Mouse (Mus musculus): ENCODE measurements around the gene Def8. TPM values are rescaled to one million over a fixed set of nuclear protein-coding genes. Genes with fewer than 3 reads are reported as not detected.
A peak's percentile ranks its signal among the peaks of the same experiment; 100 is the strongest.

The Def8 gene
- total and polyA plus RNA-seq, 3 experiments, result 12.6 to 18.6 (median 16.7) TPM

DNA sequence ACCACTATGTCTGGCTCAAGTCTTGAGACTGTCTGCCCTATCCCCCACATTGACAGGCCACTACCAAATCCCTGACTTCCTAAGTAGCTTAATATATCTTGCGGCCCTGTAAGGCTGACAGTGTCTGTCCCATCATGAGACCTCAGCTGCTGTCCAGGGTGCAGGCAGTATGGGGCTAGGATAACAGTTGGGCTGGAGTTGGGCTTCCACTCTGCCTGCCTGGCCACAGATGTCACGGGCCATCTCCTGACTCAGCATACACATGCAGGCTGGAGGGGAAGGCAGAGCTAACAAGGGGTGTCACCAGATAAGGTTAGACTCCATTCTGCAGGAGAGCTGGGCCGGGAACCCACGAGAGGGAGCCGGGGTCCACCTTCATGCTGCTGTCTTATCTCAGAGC is 83.8 kb downstream of the Def8 start:
- no peak for DNase-seq (ENCODE audit: low spot score)
- Histone ChIP-seq H3K36me3 (replicated peaks) (peaks cover 89% of the 10 kb centered on the region), H3K27me3 (ENCODE audit: insufficient read depth, low read length) (no peaks in the 10 kb centered on the region), H3K4me3 (ENCODE audit: low read depth, low read length) (no peak overlapping the region), H3K9me3 (replicated peaks) (peaks cover 6% of the 10 kb centered on the region; the same call in 1 of the 2 replicates), H3K4me1 (ENCODE audit: insufficient read depth, low read depth, low read length) (peaks cover 13% of the 10 kb centered on the region)
- ATAC-seq (ENCODE audit: extremely low read depth, insufficient number of reproducible peaks, low FRiP score, poor library complexity, severe bottlenecking), result peak; percentile 42; the same call in 1 of the 2 replicates
- TF ChIP-seq CTCF (IDR thresholded peaks at IDR 0.05; ENCODE audit: low read depth, low read length), result no peak
- 0 out of 2 replicates have a peak, but pooled peaks have one; percentile 11 for TF ChIP-seq TAL1 (conservative IDR thresholded peaks at IDR 0.05; ENCODE audit: low read depth, low read length)

DNA sequence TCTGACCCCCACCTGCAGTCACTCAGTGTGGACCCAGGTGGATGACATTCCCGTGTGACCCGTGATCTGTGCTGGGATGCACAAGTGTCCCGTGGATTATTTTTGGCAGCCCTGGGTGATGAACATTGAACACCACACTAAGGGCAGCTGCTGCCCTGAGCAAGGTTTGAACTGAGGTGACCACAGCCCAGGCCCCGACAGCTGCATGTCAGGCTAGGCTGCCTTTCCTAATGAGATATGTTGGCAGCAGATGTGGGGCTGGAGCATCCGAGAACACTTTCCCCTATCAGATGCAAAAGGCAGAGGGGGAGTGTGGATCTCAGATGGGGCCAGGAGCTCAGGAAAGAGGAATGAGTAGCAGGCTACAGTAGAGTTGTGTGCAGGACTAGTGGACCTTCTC is 87.5 kb downstream of the Def8 start:
- Histone ChIP-seq H3K36me3 (replicated peaks) (peaks cover 53% of the 10 kb centered on the region), H3K4me1 (ENCODE audit: insufficient read depth, low read depth, low read length) (peaks cover 27% of the 10 kb centered on the region), H3K27me3 (ENCODE audit: insufficient read depth, low read length) (peaks cover 34% of the 10 kb centered on the region), H3K4me3 (ENCODE audit: low read depth, low read length) (no peak overlapping the region), H3K9me3 (replicated peaks) (no peaks in the 10 kb centered on the region)
- ATAC-seq (ENCODE audit: extremely low read depth, insufficient number of reproducible peaks, low FRiP score, poor library complexity, severe bottlenecking) (no peak), DNase-seq (ENCODE audit: low spot score) (no peak)
- TF ChIP-seq TAL1 (conservative IDR thresholded peaks at IDR 0.05; ENCODE audit: low read depth, low read length) (no peak), GATA2 (IDR thresholded peaks at IDR 0.05; ENCODE audit: borderline replicate concordance, low read depth, low read length) (no peak), GATA1 (IDR thresholded peaks at IDR 0.05; ENCODE audit: borderline replicate concordance, low read length) (no peak), POLR2AphosphoS5 (IDR thresholded peaks at IDR 0.05; ENCODE audit: insufficient replicate concordance, low read depth, low read length) (no peak), CTCF (IDR thresholded peaks at IDR 0.05; ENCODE audit: low read depth, low read length) (no peak)

Other genes with a start within 250 kb of the Def8 start
- gene Dpep1, start 237.3 kb upstream of the Def8 start, total RNA-seq (2014; fragmentation: Nextera tagmentation), result not detected in 2 replicates
- 0.06 and 0.11 TPM in 2 replicates for gene Dpep1, start 237.3 kb upstream of the Def8 start, total RNA-seq (2017)
- gene Dpep1, start 237.3 kb upstream of the Def8 start, polyA plus RNA-seq (2012), result not detected in 2 replicates
- 19.6 and 37.3 TPM in 2 replicates for gene Chmp1a, start 210.8 kb upstream of the Def8 start, total RNA-seq (2014; fragmentation: Nextera tagmentation)
- 57.9 and 78.2 TPM in 2 replicates for gene Chmp1a, start 210.8 kb upstream of the Def8 start, total RNA-seq (2017)
- gene Chmp1a, start 210.8 kb upstream of the Def8 start, polyA plus RNA-seq (2012), result 32.7 and 35.9 TPM in 2 replicates
- gene Spata33, start 210.7 kb upstream of the Def8 start, total RNA-seq (2014; fragmentation: Nextera tagmentation), result 0.30 and 3.5 TPM in 2 replicates
- 1.1 and 1.2 TPM in 2 replicates for gene Spata33, start 210.7 kb upstream of the Def8 start, total RNA-seq (2017)
- gene Spata33, start 210.7 kb upstream of the Def8 start, polyA plus RNA-seq (2012), result 0.09 and 0.13 TPM in 2 replicates
- 22.2 and 22.3 TPM in 2 replicates for gene Cdk10, start 198.7 kb upstream of the Def8 start, total RNA-seq (2014; fragmentation: Nextera tagmentation)
- gene Cdk10, start 198.7 kb upstream of the Def8 start, total RNA-seq (2017), result 25.5 and 29.3 TPM in 2 replicates
- gene Cdk10, start 198.7 kb upstream of the Def8 start, polyA plus RNA-seq (2012), result 56.3 and 64.2 TPM in 2 replicates
- gene Spata2l, start 187.3 kb upstream of the Def8 start, total RNA-seq (2014; fragmentation: Nextera tagmentation), result 3.4 and 6.8 TPM in 2 replicates
- gene Spata2l, start 187.3 kb upstream of the Def8 start, total RNA-seq (2017), result 2.2 and 3.7 TPM in 2 replicates
- 5.2 and 5.7 TPM in 2 replicates for gene Spata2l, start 187.3 kb upstream of the Def8 start, polyA plus RNA-seq (2012)
- 6.6 and 15.0 TPM in 2 replicates for gene Zfp276, start 169.3 kb upstream of the Def8 start, total RNA-seq (2014; fragmentation: Nextera tagmentation)
- gene Zfp276, start 169.3 kb upstream of the Def8 start, total RNA-seq (2017), result 8.6 and 11.5 TPM in 2 replicates
- 6.8 and 7.1 TPM in 2 replicates for gene Zfp276, start 169.3 kb upstream of the Def8 start, polyA plus RNA-seq (2012)
- gene Vps9d1, start 169.2 kb upstream of the Def8 start, total RNA-seq (2014; fragmentation: Nextera tagmentation), result 10.5 and 11.1 TPM in 2 replicates
- gene Vps9d1, start 169.2 kb upstream of the Def8 start, total RNA-seq (2017), result 6.9 and 8.7 TPM in 2 replicates
- gene Vps9d1, start 169.2 kb upstream of the Def8 start, polyA plus RNA-seq (2012), result 69.5 and 89.2 TPM in 2 replicates
- 21.2 and 30.3 TPM in 2 replicates for gene Fanca, start 105.0 kb upstream of the Def8 start, total RNA-seq (2014; fragmentation: Nextera tagmentation)
- 26.2 and 26.3 TPM in 2 replicates for gene Fanca, start 105.0 kb upstream of the Def8 start, total RNA-seq (2017)
- gene Fanca, start 105.0 kb upstream of the Def8 start, polyA plus RNA-seq (2012), result 48.7 and 50.9 TPM in 2 replicates
- gene Spire2, start 90.8 kb upstream of the Def8 start, total RNA-seq (2014; fragmentation: Nextera tagmentation), result not detected in 2 replicates
- 0.23 and 0.33 TPM in 2 replicates for gene Spire2, start 90.8 kb upstream of the Def8 start, total RNA-seq (2017)
- gene Spire2, start 90.8 kb upstream of the Def8 start, polyA plus RNA-seq (2012), result 0.04 and 0.12 TPM in 2 replicates
- gene Tcf25, start 49.8 kb upstream of the Def8 start, total RNA-seq (2014; fragmentation: Nextera tagmentation), result 123 and 130 TPM in 2 replicates
- 125 and 133 TPM in 2 replicates for gene Tcf25, start 49.8 kb upstream of the Def8 start, total RNA-seq (2017)
- gene Tcf25, start 49.8 kb upstream of the Def8 start, polyA plus RNA-seq (2012), result 84.3 and 91.6 TPM in 2 replicates
- gene Mc1r, start 16.4 kb upstream of the Def8 start, total RNA-seq (2014; fragmentation: Nextera tagmentation), result not detected in 2 replicates
- 0.12 and 0.27 TPM in 2 replicates for gene Mc1r, start 16.4 kb upstream of the Def8 start, total RNA-seq (2017)
- 0.01 and 0.02 TPM in 2 replicates for gene Mc1r, start 16.4 kb upstream of the Def8 start, polyA plus RNA-seq (2012)
- gene Tubb3, start 12.1 kb upstream of the Def8 start, total RNA-seq (2014; fragmentation: Nextera tagmentation), result not detected in 2 replicates
- gene Tubb3, start 12.1 kb upstream of the Def8 start, total RNA-seq (2017), result 0.41 and 0.71 TPM in 2 replicates
- 0.14 and 0.22 TPM in 2 replicates for gene Tubb3, start 12.1 kb upstream of the Def8 start, polyA plus RNA-seq (2012)
- 18.2 and 24.7 TPM in 2 replicates for gene Afg3l1, start 54.4 kb downstream of the Def8 start, total RNA-seq (2014; fragmentation: Nextera tagmentation)
- 14.2 and 20.5 TPM in 2 replicates for gene Afg3l1, start 54.4 kb downstream of the Def8 start, total RNA-seq (2017)
- gene Afg3l1, start 54.4 kb downstream of the Def8 start, polyA plus RNA-seq (2012), result 24.9 and 29.6 TPM in 2 replicates
- not detected in 2 replicates for gene Dbndd1, start 91.9 kb downstream of the Def8 start, total RNA-seq (2014; fragmentation: Nextera tagmentation)
- gene Dbndd1, start 91.9 kb downstream of the Def8 start, total RNA-seq (2017), result 0.16 TPM in 1 of 2 replicates, not detected in the other
- gene Dbndd1, start 91.9 kb downstream of the Def8 start, polyA plus RNA-seq (2012), result 0.04 TPM in 1 of 2 replicates, not detected in the other
- 4.2 and 4.6 TPM in 2 replicates for gene Gas8, start 95.3 kb downstream of the Def8 start, total RNA-seq (2014; fragmentation: Nextera tagmentation)
- gene Gas8, start 95.3 kb downstream of the Def8 start, total RNA-seq (2017), result 14.5 and 16.0 TPM in 2 replicates
- 11.5 and 11.8 TPM in 2 replicates for gene Gas8, start 95.3 kb downstream of the Def8 start, polyA plus RNA-seq (2012)
- not detected in 2 replicates for gene Rhou, start 230.4 kb downstream of the Def8 start, total RNA-seq (2014; fragmentation: Nextera tagmentation)
- gene Rhou, start 230.4 kb downstream of the Def8 start, total RNA-seq (2017), result 0.16 TPM in 1 of 2 replicates, not detected in the other
- not detected in 2 replicates for gene Rhou, start 230.4 kb downstream of the Def8 start, polyA plus RNA-seq (2012)

All from G1E (cell line).